Mouse (Mus musculus): ENCODE measurements around the gene Clcnkb.

- TF ChIP-seq MYOG (IDR thresholded peaks at IDR 0.05; ENCODE audit: control insufficient read depth in 1 of 3, insufficient read depth in 1 of 3, insufficient read length in 2 of 3, low read depth in 2 of 3) (no peak), POLR2A (IDR thresholded peaks at IDR 0.05; ENCODE audit: insufficient read length, low read depth) (no peak), E2F4 (IDR thresholded peaks at IDR 0.05; ENCODE audit: insufficient read depth) (no peak), USF1 (IDR thresholded peaks at IDR 0.05; ENCODE audit: low read depth) (no peak), TCF12 (IDR thresholded peaks at IDR 0.05; ENCODE audit: insufficient read depth, poor library complexity, severe bottlenecking) (no peak), MYOD1 (IDR thresholded peaks at IDR 0.05; ENCODE audit: control insufficient read depth in 1 of 3, insufficient read length in 2 of 3, low read depth in 2 of 3) (no peak), MAX (IDR thresholded peaks at IDR 0.05; ENCODE audit: low read depth) (no peak), TCF3 (IDR thresholded peaks at IDR 0.05; ENCODE audit: insufficient read length, low read depth) (no peak), REST (IDR thresholded peaks at IDR 0.05; ENCODE audit: insufficient read depth, insufficient read length) (no peak), POLR2AphosphoS2 (IDR thresholded peaks at IDR 0.05; ENCODE audit: insufficient read length, low read depth) (no peak), CEBPB (IDR thresholded peaks at IDR 0.05; ENCODE audit: insufficient read depth, poor library complexity, severe bottlenecking) (no peak)
These were observed 9.1 kb downstream of the Clcnkb start for GRCm38 (mm10) chr4:141406516-141407299.
